Mouse (Mus musculus) layer of hippocampus, adult 18-20 months (tissue): ENCODE measurements around the gene Hspa5. TPM values are rescaled to one million over a fixed set of nuclear protein-coding genes. Genes with fewer than 3 reads are reported as not detected.
A peak's percentile ranks its signal among the peaks of the same experiment; 100 is the strongest.
"Not testable (repeated sequence)": the region's sequence is repeated elsewhere in the genome, so short reads cannot be mapped to it uniquely, and the experiment has no call there.

Experiments
- DNase-seq, 2 experiments: peaks; one replicate each; pipeline ENCODE4 v3.0.0; 2022; ENCODE audit warnings: low spot score in 2 of 2
- total RNA-seq, 2 experiments: library from RNA; stranded (reverse); gene quantifications; 2 replicates each; pipeline ENCODE4 v1.2.3; 2021

Gene Hspa5
- total RNA-seq, 2 experiments from 2014 or later, result 382 to 385 TPM

- DNase-seq, result no peak
Measured at GRCm38 (mm10) chr2:34770049-34770448, 1.7 kb upstream of the Hspa5 start.

GRCm38 (mm10) chr2:34770951-34771350, 819 bp upstream of the Hspa5 start:
- no peak for DNase-seq

- no peak for DNase-seq
Measured at GRCm38 (mm10) chr2:34772252-34773235, 774 bp downstream of the Hspa5 start.

GRCm38 (mm10) chr2:34773673-34774072, 1.9 kb downstream of the Hspa5 start:
- DNase-seq, result no peak

GRCm38 (mm10) chr2:34774493-34774892, 2.7 kb downstream of the Hspa5 start:
- DNase-seq, result no peak

GRCm38 (mm10) chr2:34777237-34777868, 5.6 kb downstream of the Hspa5 start:
- no peak for DNase-seq

- DNase-seq, result no peak
Measured at GRCm38 (mm10) chr2:34783064-34784020, 11.6 kb downstream of the Hspa5 start.

GRCm38 (mm10) chr2:34784085-34784484, 12.3 kb downstream of the Hspa5 start:
- DNase-seq, result peak in 1 of 2 experiments; percentile 56

GRCm38 (mm10) chr2:34790282-34790681, 18.5 kb downstream of the Hspa5 start:
- no peak for DNase-seq

GRCm38 (mm10) chr2:34792543-34792942, 20.8 kb downstream of the Hspa5 start:
- not testable (repeated sequence) for DNase-seq

GRCm38 (mm10) chr2:34794511-34794910, 22.7 kb downstream of the Hspa5 start:
- no peak for DNase-seq

GRCm38 (mm10) chr2:34795426-34795825, 23.7 kb downstream of the Hspa5 start:
- DNase-seq, result no peak

GRCm38 (mm10) chr2:34799357-34800256, 27.8 kb downstream of the Hspa5 start, which contains the start of gene Rabepk:
Gene Rabepk, minus strand, starts transcription at chr2:34799912.
- peak; percentile 63 to 76 for DNase-seq

GRCm38 (mm10) chr2:34800371-34800770, 28.6 kb downstream of the Hspa5 start:
- DNase-seq, result no peak

GRCm38 (mm10) chr2:34801516-34802482, 30.0 kb downstream of the Hspa5 start:
- DNase-seq, result peak; percentile 96 to 99

GRCm38 (mm10) chr2:34802565-34803245, 30.9 kb downstream of the Hspa5 start:
- DNase-seq, result peak in 1 of 2 experiments; percentile 38

GRCm38 (mm10) chr2:34803746-34804145, 32.0 kb downstream of the Hspa5 start:
- no peak for DNase-seq

GRCm38 (mm10) chr2:34804172-34804571, 32.4 kb downstream of the Hspa5 start:
- DNase-seq, result no peak
